Mouse (Mus musculus) E14TG2a.4 (cell line): ENCODE data around the gene Hacl1.

Source experiments
- H3K27me3 ChIP-seq: 2 replicates; pipeline ENCODE4 v1.6.1; 2014; ENCODE audit warnings: low read length, control low read depth; ENCODE audit not compliant: insufficient read depth
- H3K36me3 ChIP-seq: 2 replicates; pipeline ENCODE4 v1.6.1; 2014; ENCODE audit warnings: low read length, control low read depth; ENCODE audit not compliant: insufficient read depth
- H3K4me1 ChIP-seq: replicated peaks from 2 replicates; pipeline ENCODE4 v1.6.1; 2014; ENCODE audit warnings: low read depth, low read length, control low read depth
- H3K4me3 ChIP-seq: replicated peaks from 2 replicates; pipeline ENCODE4 v1.5.1; 2014; ENCODE audit warnings: mild to moderate bottlenecking, low read length
- H3K9me3 ChIP-seq: 2 replicates; pipeline ENCODE4 v1.6.1; 2014; ENCODE audit warnings: low read length, control low read depth
- CTCF ChIP-seq: conservative IDR thresholded peaks from 2 replicates; pipeline ENCODE4 v1.5.1; 2014; ENCODE audit warnings: low read length
- NANOG ChIP-seq: IDR thresholded peaks from 2 replicates; pipeline ENCODE4 v1.6.1; 2014; ENCODE audit warnings: borderline replicate concordance, low read length, mixed read lengths
- POU5F1 ChIP-seq: IDR thresholded peaks from 2 replicates; pipeline ENCODE4 v1.6.1; 2014; ENCODE audit warnings: low read length, borderline replicate concordance

Hacl1 gene

DNA sequence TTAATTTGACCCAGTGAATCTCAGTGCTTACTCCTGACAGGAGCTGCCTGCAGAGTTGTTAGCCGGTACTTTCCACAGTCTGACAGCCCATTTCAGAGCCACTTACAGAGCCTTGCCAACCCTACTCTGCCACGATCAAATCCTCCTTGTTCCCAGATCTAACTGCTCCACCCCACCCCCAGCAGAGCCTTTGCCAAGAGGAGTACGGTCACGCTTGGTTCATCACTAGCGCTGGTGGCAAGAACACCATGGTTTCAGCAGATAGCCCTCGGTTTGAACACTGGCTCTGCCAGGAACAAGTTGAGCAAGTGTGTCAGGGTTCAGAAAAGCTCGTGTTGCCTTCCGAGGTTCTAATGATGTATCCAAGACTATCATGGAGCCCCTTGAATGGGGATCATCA is 54.6 kb downstream of the Hacl1 start:
- Histone ChIP-seq H3K4me1 (no peaks in the 10 kb centered on the region), H3K27me3 (peaks cover 7% of the 10 kb centered on the region; the same call in 1 of the 2 replicates), H3K4me3 (no peak overlapping the region), H3K36me3 (no peaks in the 10 kb centered on the region), H3K9me3 (no peaks in the 10 kb centered on the region)
- TF ChIP-seq CTCF = no peak
- TF ChIP-seq NANOG = no peak
- TF ChIP-seq POU5F1 = no peak

DNA sequence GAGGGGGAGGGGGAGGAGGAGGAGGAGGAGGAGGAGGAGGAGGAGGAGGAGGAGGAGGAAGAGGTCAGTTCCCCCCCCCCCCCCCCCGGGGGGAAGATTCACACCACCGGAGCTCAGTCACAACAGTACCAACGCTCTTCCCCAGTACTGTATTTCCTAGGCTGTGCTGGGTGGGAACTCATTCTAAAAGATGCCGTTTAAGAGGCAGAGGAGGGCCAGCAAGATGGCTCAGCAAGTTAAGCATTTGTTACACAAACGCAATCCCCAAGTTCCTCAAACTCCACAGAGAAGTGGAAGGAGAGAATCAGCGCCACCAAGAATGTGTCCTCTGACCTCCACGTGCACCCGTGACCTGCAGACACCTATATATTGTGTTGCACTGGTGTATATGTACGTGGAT is 58.0 kb downstream of the Hacl1 start:
- H3K9me3 ChIP-seq = no peaks in the 10 kb centered on the region

GRCm38 (mm10) chr14:31577966-31578735 is 62.9 kb downstream of the Hacl1 start:
- no peaks in the 10 kb centered on the region for H3K36me3 ChIP-seq
- peaks cover 11% of the 10 kb centered on the region for H3K27me3 ChIP-seq
- no peak overlapping the region for H3K4me3 ChIP-seq
- H3K9me3 ChIP-seq = no peaks in the 10 kb centered on the region
- no peaks in the 10 kb centered on the region for H3K4me1 ChIP-seq
- TF ChIP-seq NANOG = no peak
- no peak for TF ChIP-seq POU5F1
- TF ChIP-seq CTCF = no peak

More for the DNA sequence above, 58.0 kb downstream of the Hacl1 start:
- Histone ChIP-seq H3K4me1 (no peaks in the 10 kb centered on the region), H3K27me3 (peaks cover 7% of the 10 kb centered on the region; the same call in 1 of the 2 replicates), H3K4me3 (no peak overlapping the region), H3K36me3 (no peaks in the 10 kb centered on the region)
- TF ChIP-seq CTCF (no peak), NANOG (no peak), POU5F1 (no peak)

DNA sequence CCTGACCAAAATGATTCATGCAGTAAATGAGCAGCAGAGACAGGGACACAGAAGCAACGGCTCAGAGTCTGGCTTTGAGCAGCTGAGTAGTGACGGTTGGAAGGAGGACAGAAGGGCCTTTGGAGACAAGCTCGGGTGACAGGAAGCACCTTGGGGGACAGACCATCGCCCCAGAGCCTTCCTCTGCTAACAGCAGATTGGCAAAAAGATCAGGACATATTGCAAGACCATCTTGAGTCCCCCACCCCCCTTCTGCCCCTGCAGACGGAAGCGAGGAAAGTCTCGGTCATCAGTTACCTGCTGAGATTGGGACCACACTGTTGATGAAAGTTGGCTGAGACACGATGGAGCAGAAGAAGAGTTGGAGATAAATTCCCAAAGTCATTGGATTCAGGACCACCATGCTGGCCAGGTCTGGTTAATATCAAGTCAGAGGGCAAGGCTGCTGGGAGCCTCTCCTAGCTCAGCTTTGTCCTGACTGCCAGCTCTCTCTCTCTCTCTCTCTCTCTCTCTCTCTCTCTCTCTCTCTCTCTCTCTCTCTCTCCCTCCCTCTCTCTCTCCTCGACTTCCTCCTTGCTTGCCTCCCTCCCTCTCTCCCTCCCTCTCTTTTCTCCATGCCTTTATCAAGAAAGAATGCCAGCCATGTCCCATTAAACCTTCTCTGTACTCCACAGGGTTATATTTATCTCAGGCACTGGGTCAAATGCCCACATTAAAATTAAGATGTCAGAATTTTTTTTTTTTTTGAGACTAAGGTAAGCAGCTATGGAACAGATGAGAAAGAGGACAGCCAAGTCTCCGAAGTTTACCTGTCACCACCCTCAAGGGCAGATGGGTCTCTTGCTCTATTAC is 64.0 kb downstream of the Hacl1 start:
- H3K36me3 ChIP-seq = no peaks in the 10 kb centered on the region
- no peak overlapping the region for H3K4me3 ChIP-seq
- TF ChIP-seq CTCF = no peak
- TF ChIP-seq NANOG = no peak
- no peak for TF ChIP-seq POU5F1
- no peaks in the 10 kb centered on the region for H3K9me3 ChIP-seq
- no peaks in the 10 kb centered on the region for H3K4me1 ChIP-seq
- H3K27me3 ChIP-seq = peaks cover 11% of the 10 kb centered on the region

- H3K4me1 ChIP-seq = no peaks in the 10 kb centered on the region
- no peak for TF ChIP-seq POU5F1
- TF ChIP-seq CTCF = no peak
- no peak for TF ChIP-seq NANOG
- H3K9me3 ChIP-seq = no peaks in the 10 kb centered on the region
- H3K4me3 ChIP-seq = no peak overlapping the region
- H3K27me3 ChIP-seq = peaks cover 11% of the 10 kb centered on the region
- no peaks in the 10 kb centered on the region for H3K36me3 ChIP-seq
Observed at GRCm38 (mm10) chr14:31575866-31576265, 65.2 kb downstream of the Hacl1 start.

GRCm38 (mm10) chr14:31574903-31575665 is 66.0 kb downstream of the Hacl1 start:
- H3K4me1 ChIP-seq = no peaks in the 10 kb centered on the region
- H3K9me3 ChIP-seq = no peaks in the 10 kb centered on the region
- TF ChIP-seq CTCF (no peak), NANOG (no peak), POU5F1 (no peak)
- H3K36me3 ChIP-seq = no peaks in the 10 kb centered on the region
- H3K27me3 ChIP-seq = peaks cover 13% of the 10 kb centered on the region
- H3K4me3 ChIP-seq = no peak overlapping the region

GRCm38 (mm10) chr14:31572561-31573175 is 68.4 kb downstream of the Hacl1 start:
- Histone ChIP-seq H3K4me3 (no peak overlapping the region), H3K27me3 (peaks cover 13% of the 10 kb centered on the region), H3K4me1 (no peaks in the 10 kb centered on the region), H3K9me3 (no peaks in the 10 kb centered on the region), H3K36me3 (no peaks in the 10 kb centered on the region)
- TF ChIP-seq NANOG (no peak), CTCF (no peak), POU5F1 (no peak)

DNA sequence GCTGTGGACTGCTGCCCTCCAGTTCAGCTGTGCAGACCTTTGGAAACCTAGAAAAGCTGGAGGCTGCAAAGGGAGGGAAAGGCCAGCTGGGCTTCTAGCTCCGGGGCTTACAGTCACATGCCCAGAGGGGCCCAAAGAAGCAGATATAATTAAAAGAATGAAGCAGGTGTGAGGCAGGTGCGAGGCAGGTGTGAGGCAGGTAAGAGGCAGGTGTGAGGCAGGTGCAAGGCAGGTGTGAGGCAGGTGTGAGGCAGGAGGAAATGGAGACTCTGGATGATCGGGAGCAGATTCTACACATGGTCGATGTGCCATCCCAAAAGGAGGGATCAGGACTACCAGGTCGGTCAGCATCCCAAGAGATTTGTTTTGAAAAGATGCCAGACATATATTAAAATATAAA is 69.7 kb downstream of the Hacl1 start:
- H3K9me3 ChIP-seq = no peaks in the 10 kb centered on the region
- TF ChIP-seq NANOG (no peak), CTCF (no peak), POU5F1 (no peak)
- peaks cover 2% of the 10 kb centered on the region; the same call in 1 of the 2 replicates for H3K4me1 ChIP-seq
- H3K4me3 ChIP-seq = no peak overlapping the region
- H3K27me3 ChIP-seq = peaks cover 12% of the 10 kb centered on the region
- H3K36me3 ChIP-seq = no peaks in the 10 kb centered on the region
